Comparison of ENCODE assay signal across 13 mouse cellular contexts in the genomic region with DNA sequence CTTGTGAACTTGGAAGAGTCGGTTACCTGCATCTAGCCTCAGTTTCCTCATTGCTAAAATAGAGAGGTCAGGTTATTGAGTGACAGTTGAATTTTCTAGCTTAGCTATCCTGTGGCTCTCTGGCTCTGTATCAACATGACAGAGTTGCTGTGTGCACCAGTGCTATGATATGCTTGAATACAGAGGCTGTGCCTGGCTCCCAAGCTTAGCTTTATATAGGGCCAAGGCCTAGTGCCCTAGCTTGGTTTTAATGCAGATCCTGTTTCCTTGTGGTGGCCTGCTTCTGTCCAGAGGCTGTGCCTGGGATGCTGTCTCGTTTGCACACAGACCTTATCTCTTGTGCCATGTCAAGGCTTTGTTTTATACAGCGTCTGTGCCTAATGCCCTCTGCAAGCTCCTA.
DNase-seq lines count a peak whose midpoint lies in the region; ATAC-seq and TF ChIP-seq lines count a peak whose summit lies in the region.
"Had no signal": no experiment of that assay in that cellular context is flagged by ENCODE, and none has a peak within 500 bp of the region (broad histone marks: within the 10 kb centered on the region; RNA-seq: fewer than 3 reads in every experiment).

No protein-coding gene starts in this region.

- H3K4me1 ChIP-seq in E14TG2a.4 (replicated peaks; ENCODE audit: low read depth, low read length), result peaks cover 55% of the 10 kb centered on the region
- peaks cover 55% of the 10 kb centered on the region for H3K4me1 ChIP-seq in hindbrain, embryonic 10.5 days (replicated peaks)
- peaks cover 31% of the 10 kb centered on the region for H3K4me1 ChIP-seq in midbrain, embryonic 11.5 days (ENCODE audit: control insufficient read depth, insufficient read depth, low read length)
- H3K4me1 ChIP-seq: limb, embryonic 15.5 days; lung, embryonic 15.5 days had no signal

- H3K36me3 ChIP-seq in E14TG2a.4 (ENCODE audit: insufficient read depth, low read length), result peaks cover 7% of the 10 kb centered on the region; the same call in 1 of the 2 replicates
- no peaks in the 10 kb centered on the region for H3K36me3 ChIP-seq in hindbrain, embryonic 10.5 days
- H3K36me3 ChIP-seq in midbrain, embryonic 11.5 days (ENCODE audit: control insufficient read depth, insufficient read depth, low read length), result no peaks in the 10 kb centered on the region
- H3K36me3 ChIP-seq: limb, embryonic 15.5 days; lung, embryonic 15.5 days had no signal

- intact Hi-C loops in gastrocnemius, postnatal 14 days (cut with DNase I; ENCODE audit: low total_unique reads), result no loop called here

- no peak for TF ChIP-seq CTCF in E14TG2a.4 (conservative IDR thresholded peaks at IDR 0.05; ENCODE audit: low read length)

- H3K4me3 ChIP-seq in E14TG2a.4 (replicated peaks; ENCODE audit: low read length), result 0 out of 2 replicates have a peak overlapping the region, but pooled peaks have one; percentile 5
- H3K4me3 ChIP-seq in hindbrain, embryonic 10.5 days, result no peak overlapping the region
- no peak overlapping the region for H3K4me3 ChIP-seq in midbrain, embryonic 11.5 days (ENCODE audit: low read depth, low read length)
- H3K4me3 ChIP-seq: limb, embryonic 15.5 days; lung, embryonic 15.5 days had no signal

- no peaks in the 10 kb centered on the region for H3K27me3 ChIP-seq in E14TG2a.4 (ENCODE audit: insufficient read depth, low read length)
- peaks cover 14% of the 10 kb centered on the region; the same call in 1 of the 2 replicates for H3K27me3 ChIP-seq in hindbrain, embryonic 10.5 days (ENCODE audit: insufficient read depth, poor library complexity, severe bottlenecking)
- H3K27me3 ChIP-seq in midbrain, embryonic 11.5 days (ENCODE audit: control insufficient read depth, insufficient read depth, low read length), result no peaks in the 10 kb centered on the region
- H3K27me3 ChIP-seq: limb, embryonic 15.5 days; lung, embryonic 15.5 days; Patski had no signal

- H3K9ac ChIP-seq in midbrain, embryonic 11.5 days (ENCODE audit: low read length), result no peak overlapping the region; the same call in 1 of the 2 replicates
- H3K9ac ChIP-seq: limb, embryonic 15.5 days; lung, embryonic 15.5 days had no signal

- 17% methylated on average over 3 of the region's 3 CpGs for WGBS in hindbrain, embryonic 10.5 days
- WGBS in midbrain, embryonic 11.5 days, result 6% methylated on average over 3 of the region's 3 CpGs

- H3K4me2 ChIP-seq in midbrain, embryonic 11.5 days, result peak overlapping the region; percentile 9; the same call in 1 of the 2 replicates
- H3K4me2 ChIP-seq: limb, embryonic 15.5 days; lung, embryonic 15.5 days had no signal

- peak; percentile 36 for DNase-seq in embryo, embryonic 9.5 days (ENCODE audit: extremely low spot score)
- DNase-seq in hindbrain, embryonic 10.5 days (ENCODE audit: low spot score), result peak; percentile 21
- DNase-seq in midbrain, embryonic 11.5 days (ENCODE audit: low spot score, missing footprints), result peak; percentile 95
- DNase-seq in thymus, postnatal 10 days (ENCODE audit: low spot score in 2 of 2), result no peak
- no peak for DNase-seq in Muller cell, postnatal 12 days (ENCODE audit: inconsistent ontology term)
- DNase-seq in gastrocnemius, postnatal 14 days, result no peak
- DNase-seq in urinary bladder, postnatal 36 days (ENCODE audit: low spot score in 2 of 2), result no peak
- DNase-seq: adrenal gland, adult 2 months; thymus, postnatal 4 days had no signal

- peaks cover 14% of the 10 kb centered on the region for H3K9me3 ChIP-seq in E14TG2a.4 (ENCODE audit: low read length)
- H3K9me3 ChIP-seq in hindbrain, embryonic 10.5 days, result 0 out of 2 replicates have a peak, but pooled peaks cover 2% of the 10 kb centered on the region
- H3K9me3 ChIP-seq in midbrain, embryonic 11.5 days (ENCODE audit: control insufficient read depth, low read length), result no peaks in the 10 kb centered on the region
- H3K9me3 ChIP-seq: limb, embryonic 15.5 days; lung, embryonic 15.5 days had no signal

- peak overlapping the region; percentile 93 for H3K27ac ChIP-seq in hindbrain, embryonic 10.5 days
- peak overlapping the region; percentile 75 for H3K27ac ChIP-seq in midbrain, embryonic 11.5 days (ENCODE audit: low read depth, low read length)
- H3K27ac ChIP-seq: limb, embryonic 15.5 days; lung, embryonic 15.5 days had no signal

- ATAC-seq in midbrain, embryonic 11.5 days (ENCODE audit: low FRiP score), result peak; percentile 71
- ATAC-seq: Patski had no signal

Comparison
In these comparisons a context has a peak if more than half of its experiments do, and no peak if none do; other contexts are left out.
1. DNase-seq: peak in embryo, embryonic 9.5 days (single experiment), hindbrain, embryonic 10.5 days (single experiment) and midbrain, embryonic 11.5 days (single experiment); none in thymus, postnatal 10 days (0 of 2), Muller cell, postnatal 12 days (single experiment), gastrocnemius, postnatal 14 days (single experiment) and urinary bladder, postnatal 36 days (0 of 2).